Mouse (Mus musculus): ENCODE measurements at regions not wholly inside any gene's neighbourhood (a gene's known extent, or its start where the extent isn't known, plus 50 kb on each side); places are given as distances from the start of the nearest gene placed in this dataset.

GRCm38 (mm10) chr16:5742716-5743507, 142.2 kb upstream of the Rbfox1 start:
- TF ChIP-seq CTCF (IDR thresholded peaks at IDR 0.05; ENCODE audit: low read depth) (no peak), EP300 (IDR thresholded peaks at IDR 0.05; ENCODE audit: low read depth) (no peak)

Data from liver, embryonic 14.5 days (tissue).